Mouse (Mus musculus) intestine, postnatal 0 days (tissue): ENCODE measurements around the gene Dll4. TPM values are rescaled to one million over a fixed set of nuclear protein-coding genes. Genes with fewer than 3 reads are reported as not detected.
A peak's percentile ranks its signal among the peaks of the same experiment; 100 is the strongest.

Experiments used
- ATAC-seq: fragments of 200-750 bp; cut with Nextera tagmentation; 2 replicates; pipeline ENCODE4 v1.8.0; 2017; ENCODE audit warnings: mild to moderate bottlenecking, moderate TSS enrichment, moderate library complexity
- H3K27ac ChIP-seq: fragments of 300-500 bp; sonication (generic); 2 replicates; pipeline ENCODE4 v1.5.1; 2014; ENCODE audit warnings: mild to moderate bottlenecking, low read depth, low read length, moderate library complexity
- H3K27me3 ChIP-seq: fragments of 300-500 bp; sonication (generic); replicated peaks from 2 replicates; pipeline ENCODE4 v1.6.1; 2014; ENCODE audit warnings: low read length, mixed read lengths; ENCODE audit not compliant: control insufficient read depth, insufficient read depth
- H3K36me3 ChIP-seq: fragments of 300-500 bp; sonication (generic); 2 replicates; pipeline ENCODE4 v1.6.1; 2014; ENCODE audit warnings: mild to moderate bottlenecking, moderate library complexity; ENCODE audit not compliant: control insufficient read depth, insufficient read depth
- H3K4me1 ChIP-seq: fragments of 300-500 bp; sonication (generic); replicated peaks from 2 replicates; pipeline ENCODE4 v1.6.1; 2014; ENCODE audit warnings: antibody characterized with exemption, low read length, mixed read lengths; ENCODE audit not compliant: control insufficient read depth, insufficient read depth
- H3K4me2 ChIP-seq: fragments of 300-500 bp; sonication (generic); replicated peaks from 2 replicates; pipeline ENCODE4 v1.6.1; 2014; ENCODE audit warnings: low read depth, mild to moderate bottlenecking, moderate library complexity
- H3K4me3 ChIP-seq: fragments of 300-500 bp; sonication (generic); 2 replicates; pipeline ENCODE4 v1.5.1; 2014; ENCODE audit warnings: low read depth, low read length
- H3K9ac ChIP-seq: fragments of 300-500 bp; sonication (generic); 2 replicates; pipeline ENCODE4 v1.6.1; 2014; ENCODE audit warnings: mild to moderate bottlenecking, low read depth, low read length
- H3K9me3 ChIP-seq: fragments of 300-500 bp; sonication (generic); 2 replicates; pipeline ENCODE4 v1.6.1; 2016; ENCODE audit warnings: mixed run types; ENCODE audit not compliant: control insufficient read depth
- CTCF ChIP-seq: sonication (generic); IDR thresholded peaks from 2 replicates; pipeline ENCODE4 v1.5.1; 2016; ENCODE audit warnings: low read depth, mild to moderate bottlenecking, control low read depth, antibody characterized with exemption, moderate library complexity
- WGBS: fragments of 180-500 bp; shearing (Covaris S2); extraction: QIAGEN DNeasy Blood & Tissue Kit; methylation state at CpG from one replicate; pipeline ENCODE4 v1.1.7; 2014; 5-methylcytosine and 5-hydroxymethylcytosine counted together
- polyA plus RNA-seq: library from polyadenylated mRNA; unstranded; fragments of >200 nt; fragmentation: Nextera tagmentation; extraction: Ambion mirVana; gene quantifications from 2 replicates; pipeline ENCODE4 v1.2.1, GENCODE M21; 2015

Gene Dll4
- polyA plus RNA-seq, 1 experiment from 2014 or later = 3.7 TPM

- no peak overlapping the region for H3K4me3 ChIP-seq
- H3K4me2 ChIP-seq = 0 out of 2 replicates have a peak overlapping the region, but pooled peaks have one; percentile 3
- H3K9ac ChIP-seq = no peak overlapping the region
- H3K36me3 ChIP-seq = no peaks in the 10 kb centered on the region
- H3K4me1 ChIP-seq = peaks cover 18% of the 10 kb centered on the region
- no peaks in the 10 kb centered on the region for H3K9me3 ChIP-seq
- 38% methylated on average over 3 of the region's 3 CpGs for WGBS
- peak; percentile 81 for ATAC-seq
- H3K27me3 ChIP-seq = peaks cover 10% of the 10 kb centered on the region; the same call in 1 of the 2 replicates
- peak overlapping the region; percentile 80 for H3K27ac ChIP-seq
- no peak for TF ChIP-seq CTCF
Measured at GRCm38 (mm10) chr2:119318043-119318710, 7.4 kb upstream of the Dll4 start.

GRCm38 (mm10) chr2:119320571-119320970 is 5.0 kb upstream of the Dll4 start:
- peaks cover 27% of the 10 kb centered on the region for H3K27me3 ChIP-seq
- TF ChIP-seq CTCF = no peak

GRCm38 (mm10) chr2:119321771-119322586 is 3.6 kb upstream of the Dll4 start:
- no peak for ATAC-seq
- Histone ChIP-seq H3K9me3 (no peaks in the 10 kb centered on the region), H3K4me1 (peaks cover 21% of the 10 kb centered on the region), H3K36me3 (no peaks in the 10 kb centered on the region), H3K27me3 (peaks cover 34% of the 10 kb centered on the region), H3K9ac (no peak overlapping the region), H3K4me3 (peak overlapping the region; percentile 30), H3K27ac (no peak overlapping the region), H3K4me2 (peak overlapping the region; percentile 64)
- TF ChIP-seq CTCF = peak; percentile 16; the same call in 1 of the 2 replicates
- WGBS = 8% methylated on average over 47 of the region's 48 CpGs

More at GRCm38 (mm10) chr2:119320571-119320970, 5.0 kb upstream of the Dll4 start:
- no peak for ATAC-seq
- Histone ChIP-seq H3K36me3 (no peaks in the 10 kb centered on the region), H3K4me2 (no peak overlapping the region), H3K9ac (no peak overlapping the region), H3K4me3 (no peak overlapping the region), H3K4me1 (peaks cover 20% of the 10 kb centered on the region), H3K9me3 (no peaks in the 10 kb centered on the region), H3K27ac (no peak overlapping the region)
- WGBS = 69% methylated on average over 8 of the region's 8 CpGs

- peaks cover 20% of the 10 kb centered on the region for H3K4me1 ChIP-seq
- TF ChIP-seq CTCF = no peak
- no peak for ATAC-seq
Measured at GRCm38 (mm10) chr2:119322587-119323300, 2.8 kb upstream of the Dll4 start.

GRCm38 (mm10) chr2:119323866-119324575 is 1.6 kb upstream of the Dll4 start:
- H3K4me3 ChIP-seq = peak overlapping the region; percentile 55

More at GRCm38 (mm10) chr2:119322587-119323300, 2.8 kb upstream of the Dll4 start:
- H3K36me3 ChIP-seq = no peaks in the 10 kb centered on the region
- H3K27ac ChIP-seq = no peak overlapping the region
- H3K4me2 ChIP-seq = peak overlapping the region; percentile 64
- peaks cover 34% of the 10 kb centered on the region for H3K27me3 ChIP-seq
- H3K9ac ChIP-seq = no peak overlapping the region
- H3K4me3 ChIP-seq = peak overlapping the region; percentile 30
- 25% methylated on average over 39 of the region's 39 CpGs for WGBS
- H3K9me3 ChIP-seq = no peaks in the 10 kb centered on the region

More at GRCm38 (mm10) chr2:119323866-119324575, 1.6 kb upstream of the Dll4 start:
- H3K4me1 ChIP-seq = peaks cover 10% of the 10 kb centered on the region
- peak overlapping the region; percentile 98 for H3K4me2 ChIP-seq
- H3K36me3 ChIP-seq = no peaks in the 10 kb centered on the region
- H3K9me3 ChIP-seq = no peaks in the 10 kb centered on the region
- TF ChIP-seq CTCF = no peak
- no peak for ATAC-seq
- peaks cover 34% of the 10 kb centered on the region for H3K27me3 ChIP-seq
- no peak overlapping the region for H3K27ac ChIP-seq
- H3K9ac ChIP-seq = 0 out of 2 replicates have a peak overlapping the region, but pooled peaks have one; percentile 26
- WGBS = 28% methylated on average over 28 of the region's 32 CpGs
